Mouse (Mus musculus) left cerebral cortex, adult 2 months (tissue): Measurements from ENCODE around the gene Lrp6. TPM values are rescaled to one million over a fixed set of nuclear protein-coding genes. Genes with fewer than 3 reads are reported as not detected.

Source experiments
- DNase-seq, 2 experiments: peaks; one replicate each; pipeline ENCODE4 v3.0.0; 2021 to 2022; ENCODE audit warnings: low spot score in 2 of 2, mixed read lengths in 1 of 2; ENCODE audit errors: extremely low spot score in 1 of 2
- H3K27ac ChIP-seq: fragments of 200-600 bp; 2 replicates; pipeline ENCODE4 v1.8.1; 2022
- H3K4me3 ChIP-seq: fragments of 200-600 bp; 2 replicates; pipeline ENCODE4 v1.8.1; 2022
- CTCF ChIP-seq: fragments of 200-600 bp; IDR thresholded peaks from 2 replicates; pipeline ENCODE4 v1.8.1; 2022; ENCODE audit warnings: antibody characterized with exemption, mild to moderate bottlenecking, moderate library complexity
- intact Hi-C: fragments of 180-260 bp; cut with DNase I; formaldehyde crosslinking; loops from one replicate; pipeline ENCODE4 v1.15.1; 2025
- total RNA-seq, 2 experiments: library from RNA; stranded (reverse); gene quantifications; 2 replicates each; pipeline ENCODE4 v1.2.3; 2021

The Lrp6 gene
- total RNA-seq, 2 experiments from 2014 or later = 47.2 to 48.0 TPM

DNA sequence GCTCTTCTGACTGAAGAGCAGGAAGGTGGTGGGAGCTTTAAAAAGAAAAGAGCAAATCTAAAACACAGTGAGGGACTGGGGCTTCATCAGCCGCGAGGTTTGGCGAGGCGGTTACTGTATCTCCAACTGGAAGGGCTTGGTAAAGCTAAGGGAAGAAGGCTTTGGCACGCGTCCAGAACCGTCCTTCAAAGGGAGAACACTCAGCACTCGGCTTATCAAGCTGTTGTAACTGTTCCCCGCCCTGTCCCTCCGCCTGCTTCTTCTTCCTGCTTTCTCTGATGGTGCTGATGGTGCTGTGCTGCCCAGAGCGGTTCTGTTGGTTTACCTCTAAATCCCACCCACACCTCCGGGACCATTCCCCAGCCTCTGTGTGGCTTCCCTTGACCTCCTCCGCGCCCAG is 95.9 kb downstream of the Lrp6 start:
- intact Hi-C loops = no loop called here
- no peak overlapping the region for H3K27ac ChIP-seq
- peak; percentile 31 to 34 for DNase-seq
- no peak overlapping the region for H3K4me3 ChIP-seq
- TF ChIP-seq CTCF = no peak

DNA sequence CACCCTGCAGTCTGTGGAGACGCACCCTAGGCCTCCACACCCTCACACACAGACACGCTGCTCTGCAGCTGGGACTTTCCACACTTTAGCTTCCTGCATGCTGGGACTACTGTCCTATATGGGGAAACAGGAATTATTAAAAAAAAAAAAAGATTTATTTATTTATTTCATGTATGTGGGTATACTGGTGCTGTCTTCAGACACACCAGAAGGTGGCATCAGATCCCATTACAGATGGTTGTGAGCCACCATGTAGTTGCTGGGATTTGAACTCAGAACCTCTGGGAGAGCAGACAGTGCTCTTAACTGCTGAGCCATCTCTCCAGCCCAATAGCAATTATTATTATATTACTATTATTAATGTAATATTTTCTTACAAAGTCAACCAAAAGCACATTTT is 97.5 kb downstream of the Lrp6 start:
- DNase-seq = no peak
- intact Hi-C loops = loop anchor here (5.0 kb wide), 1 partner anchor 138 kb away; no protein-coding TSS in a partner anchor
- TF ChIP-seq CTCF = peak; percentile 35
- Histone ChIP-seq H3K4me3 (no peak overlapping the region), H3K27ac (no peak overlapping the region)

DNA sequence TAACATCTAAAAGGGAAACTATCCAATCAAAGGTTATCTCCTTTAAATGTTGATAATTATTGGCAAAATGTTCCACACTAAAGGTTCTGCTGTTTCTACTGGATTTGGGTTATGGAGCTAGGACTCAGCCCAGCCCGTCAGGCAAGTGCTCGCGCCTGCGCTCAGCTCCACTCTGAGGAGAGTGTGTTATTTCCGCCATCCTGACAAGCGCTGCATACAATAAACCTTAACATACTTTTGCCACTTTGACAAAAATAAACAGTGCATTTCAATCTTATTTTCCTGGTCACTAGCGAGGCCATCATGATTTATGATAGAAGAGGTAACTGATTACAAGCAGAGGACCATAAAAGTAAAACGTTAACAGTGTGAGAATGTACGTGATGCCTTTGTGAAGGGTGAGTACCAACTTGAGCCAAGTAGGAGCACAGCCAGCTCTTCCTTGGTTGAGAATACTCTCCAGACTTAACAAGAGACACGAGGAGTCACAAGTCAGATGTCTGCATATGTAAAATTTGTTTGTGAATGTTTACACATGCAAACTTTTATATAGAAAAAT is 100.0 kb downstream of the Lrp6 start:
- H3K4me3 ChIP-seq = no peak overlapping the region
- TF ChIP-seq CTCF = no peak
- intact Hi-C loops = loop anchor here (5.0 kb wide), 1 partner anchor 141 kb away; no protein-coding TSS in a partner anchor
- H3K27ac ChIP-seq = no peak overlapping the region
- no peak for DNase-seq

DNA sequence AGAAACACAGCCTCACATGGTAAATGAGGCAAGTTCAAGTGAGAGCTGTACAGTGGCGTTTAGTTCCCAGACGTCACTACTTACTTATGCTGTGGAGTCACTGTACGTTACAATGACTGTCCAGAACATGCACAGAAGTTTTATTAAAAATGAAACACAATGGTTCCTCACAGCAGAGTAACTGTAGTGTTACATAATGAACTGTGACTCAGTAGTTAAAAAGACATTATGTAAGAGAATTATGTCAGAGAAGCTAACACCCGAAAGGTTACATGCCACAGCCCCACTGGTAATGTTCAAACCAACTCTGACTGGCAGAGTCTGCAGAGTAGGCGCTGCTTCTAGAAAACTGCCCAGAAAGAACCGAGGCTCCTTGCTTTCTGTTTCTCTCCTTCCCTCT is 105.6 kb downstream of the Lrp6 start:
- no peak for TF ChIP-seq CTCF
- Histone ChIP-seq H3K4me3 (no peak overlapping the region), H3K27ac (no peak overlapping the region)
- intact Hi-C loops = no loop called here
- no peak for DNase-seq

GRCm38 (mm10) chr6:134458376-134458775 is 108.4 kb downstream of the Lrp6 start:
- no peak for TF ChIP-seq CTCF
- Histone ChIP-seq H3K4me3 (no peak overlapping the region), H3K27ac (no peak overlapping the region)
- DNase-seq = no peak
- intact Hi-C loops = no loop called here

DNA sequence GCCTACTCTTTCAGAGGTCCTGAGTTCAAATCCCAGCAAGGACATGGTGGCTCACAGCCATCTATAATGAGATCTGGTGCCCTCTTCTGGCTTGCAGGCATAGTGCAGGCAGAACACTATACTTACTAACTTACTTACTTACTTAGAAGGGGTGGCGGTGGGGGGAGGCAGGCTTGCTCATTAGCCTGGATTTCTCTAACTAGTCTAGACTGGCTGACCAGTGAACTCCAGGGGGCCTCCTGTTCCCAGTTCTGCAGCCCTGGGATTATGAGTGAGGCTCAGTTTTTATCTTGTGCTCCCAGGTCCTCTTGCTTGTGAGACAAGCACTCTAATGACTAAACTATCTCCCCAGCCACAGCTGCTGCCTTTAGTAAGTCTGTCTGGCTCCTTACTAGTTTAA is 112.7 kb downstream of the Lrp6 start:
- intact Hi-C loops = no loop called here
- DNase-seq = no peak
- TF ChIP-seq CTCF = peak; percentile 46

GRCm38 (mm10) chr6:134450661-134451119 is 116.1 kb downstream of the Lrp6 start:
- TF ChIP-seq CTCF = no peak
- no peak overlapping the region for H3K4me3 ChIP-seq
- peak; percentile 33 to 42 for DNase-seq
- H3K27ac ChIP-seq = peak overlapping the region; percentile 32; the same call in 1 of the 2 replicates
- intact Hi-C loops = no loop called here

More for the DNA sequence above, 112.7 kb downstream of the Lrp6 start:
- H3K4me3 ChIP-seq = no peak overlapping the region
- no peak overlapping the region for H3K27ac ChIP-seq

- no peak for TF ChIP-seq CTCF
- DNase-seq = no peak
- Histone ChIP-seq H3K4me3 (no peak overlapping the region), H3K27ac (no peak overlapping the region; the same call in 1 of the 2 replicates)
- intact Hi-C loops = no loop called here
Observed at GRCm38 (mm10) chr6:134449958-134450357, 116.8 kb downstream of the Lrp6 start.

DNA sequence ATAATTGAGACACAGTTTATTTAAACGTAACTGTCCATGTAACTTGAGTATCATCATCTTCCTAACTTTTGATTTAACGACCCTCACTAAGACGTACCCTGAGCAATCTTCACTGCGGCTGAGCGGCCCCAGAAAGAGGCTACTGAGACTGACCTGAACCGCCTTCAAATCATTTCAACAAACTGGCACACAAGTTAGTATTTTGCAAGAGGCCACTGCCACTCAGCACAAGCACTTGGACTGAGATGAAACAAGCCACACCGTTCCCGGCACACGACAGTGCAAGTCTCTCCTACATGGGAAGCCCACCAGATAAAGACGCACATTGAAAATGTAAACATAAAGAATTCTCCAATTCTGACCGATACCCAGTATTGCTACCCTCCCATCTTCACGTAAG is 118.3 kb downstream of the Lrp6 start:
- DNase-seq = no peak
- no peak overlapping the region for H3K4me3 ChIP-seq
- intact Hi-C loops = no loop called here
- TF ChIP-seq CTCF = no peak
- H3K27ac ChIP-seq = no peak overlapping the region

- TF ChIP-seq CTCF = no peak
- intact Hi-C loops = no loop called here
- DNase-seq = no peak
- H3K27ac ChIP-seq = no peak overlapping the region
- H3K4me3 ChIP-seq = no peak overlapping the region
Observed at GRCm38 (mm10) chr6:134443925-134444324, 122.8 kb downstream of the Lrp6 start.

GRCm38 (mm10) chr6:134443198-134443904 is 123.4 kb downstream of the Lrp6 start:
- no peak for TF ChIP-seq CTCF
- H3K4me3 ChIP-seq = no peak overlapping the region
- intact Hi-C loops = no loop called here
- no peak overlapping the region for H3K27ac ChIP-seq
- no peak for DNase-seq

- intact Hi-C loops = no loop called here
- TF ChIP-seq CTCF = no peak
- H3K4me3 ChIP-seq = no peak overlapping the region
- DNase-seq = no peak
- no peak overlapping the region for H3K27ac ChIP-seq
Observed at GRCm38 (mm10) chr6:134442219-134442618, 124.5 kb downstream of the Lrp6 start.

DNA sequence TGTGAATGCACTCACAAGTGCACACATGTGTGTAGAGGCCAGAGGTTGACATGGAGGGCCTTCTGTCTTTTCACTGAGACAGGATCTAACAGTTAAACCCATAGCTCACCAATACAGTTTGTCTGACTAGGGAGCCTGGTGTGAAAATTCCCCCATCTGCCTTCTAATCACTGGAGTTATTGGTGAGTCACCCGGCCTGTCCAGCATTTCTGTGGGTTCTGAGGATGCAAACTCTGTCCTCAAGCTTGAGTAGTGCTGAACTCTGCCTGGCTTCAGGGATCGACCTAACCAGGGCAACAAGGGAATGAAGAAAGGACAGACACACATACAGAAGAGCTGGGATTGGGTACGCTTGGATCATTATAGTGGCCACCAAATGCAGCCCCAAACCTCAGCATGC is 125.0 kb downstream of the Lrp6 start:
- no peak overlapping the region for H3K27ac ChIP-seq
- no peak for DNase-seq
- intact Hi-C loops = no loop called here
- no peak for TF ChIP-seq CTCF
- H3K4me3 ChIP-seq = no peak overlapping the region
